Mouse (Mus musculus): Measurements from ENCODE around the gene Lrrc20.

DNA sequence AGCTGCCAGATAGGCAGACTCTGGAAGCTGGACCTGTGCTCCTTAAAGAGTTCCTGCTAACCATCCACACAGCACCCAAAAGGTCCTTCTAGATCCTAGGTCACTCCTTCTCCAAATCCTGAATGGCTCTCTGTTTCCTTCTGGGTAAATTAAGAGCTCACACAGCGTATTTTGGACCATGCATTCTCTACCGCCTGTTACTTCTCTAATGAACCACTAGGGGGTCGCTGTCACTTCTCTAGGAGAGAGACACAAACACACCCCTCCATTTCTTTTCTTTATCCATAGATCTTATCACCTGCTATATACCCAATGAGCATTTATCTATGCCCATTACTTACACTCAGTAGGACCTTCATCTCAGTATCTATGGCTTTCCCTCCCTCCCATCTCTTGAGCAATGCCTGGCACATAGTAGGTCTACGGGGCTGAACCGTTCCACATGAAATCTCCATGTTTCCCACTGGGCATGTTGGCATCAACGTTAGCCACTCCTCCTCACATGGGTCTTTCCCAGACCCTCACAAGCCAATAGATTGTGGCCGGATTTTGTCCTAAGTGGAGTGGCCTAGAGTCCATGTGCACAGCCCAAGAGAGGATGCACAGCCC is 111.7 kb downstream of the Lrrc20 start:
- TF ChIP-seq POLR2A (IDR thresholded peaks at IDR 0.05; ENCODE audit: control insufficient read depth, extremely low read depth, insufficient read depth, low read length, poor library complexity) (no peak), CTCF (IDR thresholded peaks at IDR 0.05; ENCODE audit: borderline replicate concordance, control insufficient read depth, extremely low read depth, insufficient read depth, low read length, poor library complexity) (no peak)
